Mouse (Mus musculus) heart, postnatal 10 days (tissue): Measurements from ENCODE around the gene Acoxl. TPM values are rescaled to one million over a fixed set of nuclear protein-coding genes. Genes with fewer than 3 reads are reported as not detected.

ENCODE experiments used
- DNase-seq, 2 experiments: peaks; one replicate each; pipeline ENCODE4 v3.0.0; 2021
- intact Hi-C: fragments of 180-260 bp; cut with DNase I; formaldehyde crosslinking; loops from one replicate; pipeline ENCODE4 v1.15.1; 2025
- total RNA-seq, 2 experiments: library from RNA; stranded (reverse); gene quantifications; 2 replicates each; pipeline ENCODE4 v1.2.3; 2021

Acoxl gene
- total RNA-seq = under 1 TPM in 1 of 2 experiments, not detected in 1; 0.10 TPM

DNA sequence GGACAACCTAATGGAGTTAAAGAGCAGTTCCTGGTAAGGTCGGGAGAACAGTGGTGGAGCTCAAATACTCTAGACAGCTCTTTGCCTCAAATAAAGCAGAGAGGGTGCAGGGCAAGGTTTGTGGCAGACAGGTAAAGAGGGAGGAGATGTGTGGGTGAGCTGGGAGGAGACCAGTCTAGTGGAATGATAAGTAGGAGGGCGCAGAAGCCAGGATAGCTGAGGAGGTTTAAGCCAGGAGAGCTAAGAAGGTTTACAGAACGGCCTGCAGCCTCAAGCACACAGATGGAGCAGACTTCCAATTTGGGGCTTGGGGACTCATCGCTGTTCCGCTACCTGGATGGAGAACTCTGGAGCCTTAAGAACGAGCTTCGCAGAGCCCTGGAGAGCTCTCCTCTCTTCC is at the start of gene Acoxl:
Gene Acoxl, plus strand, starts transcription at position 301 of the 400 bp plus-strand sequence.
- no peak for DNase-seq
- intact Hi-C loops = no loop called here

DNA sequence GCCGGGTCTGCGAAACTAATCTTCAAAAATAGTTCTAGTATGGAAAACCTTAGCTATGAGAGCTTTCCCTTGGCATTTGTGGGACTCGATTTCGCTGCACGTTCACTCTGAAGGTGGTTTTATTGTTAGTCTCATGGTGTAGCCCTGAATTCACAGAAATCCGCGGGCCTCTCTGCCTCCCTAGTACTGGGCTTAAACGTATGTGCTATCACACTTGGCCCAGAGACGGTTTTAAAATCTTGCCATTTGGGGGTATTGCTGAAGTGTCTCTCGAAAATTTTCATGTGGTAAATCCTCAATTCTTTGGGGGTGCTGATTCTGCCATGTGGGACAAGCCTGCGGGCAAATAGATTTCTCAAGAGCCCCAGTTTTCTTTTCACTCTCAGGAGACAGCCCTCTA is 49.5 kb upstream of the Acoxl start:
- intact Hi-C loops = no loop called here
- no peak for DNase-seq

DNA sequence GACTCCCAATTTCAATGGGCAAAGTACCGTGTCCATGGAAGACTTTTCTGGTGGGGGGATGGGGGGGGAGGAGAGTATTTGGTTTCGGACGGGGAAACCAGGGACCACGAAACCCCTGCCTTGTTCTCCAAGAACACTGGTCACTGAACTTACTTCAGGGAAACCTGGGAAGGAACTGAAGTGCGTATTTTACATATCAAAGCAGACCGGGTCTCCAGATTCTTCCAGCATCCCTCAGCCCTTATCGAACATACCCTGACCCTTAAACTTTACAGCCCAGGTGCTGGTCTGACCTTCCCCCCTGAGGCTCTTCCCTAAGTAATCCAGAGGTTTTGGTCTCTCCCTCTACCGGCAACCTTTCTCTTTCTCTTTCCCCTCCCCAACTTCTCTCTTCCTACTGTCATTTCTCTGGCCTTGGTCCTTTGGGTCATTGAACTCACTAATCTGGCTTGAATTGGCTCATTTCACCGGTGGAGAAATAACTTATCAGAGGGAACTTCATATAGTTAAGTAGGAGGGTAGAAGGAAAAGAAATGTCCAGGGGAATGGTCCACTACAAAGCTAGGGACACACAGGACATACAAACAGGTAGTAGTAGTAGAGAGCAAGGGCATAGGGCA is 48.9 kb upstream of the Acoxl start:
- DNase-seq = no peak
- intact Hi-C loops = loop anchor here (5.0 kb wide), 1 partner anchor 202 kb away; the partner anchor contains the start of genes Mrps5 and Zfp661

DNA sequence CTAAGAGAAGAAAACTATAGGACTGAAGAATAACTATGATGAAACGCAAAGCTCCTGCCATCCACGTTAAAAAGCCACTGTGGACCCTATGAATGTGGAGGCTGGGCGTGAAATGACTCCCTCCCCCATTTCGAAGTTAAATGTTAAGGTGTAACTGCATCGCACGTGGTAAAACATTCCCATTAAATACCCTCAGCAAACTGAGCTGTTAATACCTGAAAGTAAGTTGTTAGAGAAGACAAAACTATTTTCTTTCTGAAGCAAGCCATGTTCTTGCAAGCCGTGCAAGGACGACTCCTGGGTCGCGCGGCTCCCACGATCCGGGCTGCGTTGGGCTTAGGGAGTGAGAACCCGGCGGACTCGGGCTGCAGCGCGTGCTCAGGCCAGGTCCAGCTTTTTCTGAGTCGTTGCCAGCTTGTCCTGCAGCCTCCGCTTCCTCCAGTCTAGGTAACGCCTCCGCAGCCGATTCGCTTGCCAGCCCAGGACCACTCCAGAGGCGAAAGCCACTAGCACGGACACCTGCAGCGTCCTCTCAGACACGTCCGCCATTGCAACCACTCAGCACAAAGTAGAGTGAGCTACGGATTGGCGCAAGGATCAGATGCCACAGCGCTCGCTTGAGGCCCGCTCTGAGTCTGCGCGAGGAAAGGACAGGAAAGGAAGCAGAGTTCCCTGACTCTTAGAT is 46.6 kb upstream of the Acoxl start, which contains the start of gene Mtln:
Gene Mtln, minus strand, starts transcription at position 570 of the 685 bp plus-strand sequence.
- intact Hi-C loops = loop anchor here (5.0 kb wide), 1 partner anchor 205 kb away; the partner anchor contains the start of genes Mrps5 and Zfp661

DNA sequence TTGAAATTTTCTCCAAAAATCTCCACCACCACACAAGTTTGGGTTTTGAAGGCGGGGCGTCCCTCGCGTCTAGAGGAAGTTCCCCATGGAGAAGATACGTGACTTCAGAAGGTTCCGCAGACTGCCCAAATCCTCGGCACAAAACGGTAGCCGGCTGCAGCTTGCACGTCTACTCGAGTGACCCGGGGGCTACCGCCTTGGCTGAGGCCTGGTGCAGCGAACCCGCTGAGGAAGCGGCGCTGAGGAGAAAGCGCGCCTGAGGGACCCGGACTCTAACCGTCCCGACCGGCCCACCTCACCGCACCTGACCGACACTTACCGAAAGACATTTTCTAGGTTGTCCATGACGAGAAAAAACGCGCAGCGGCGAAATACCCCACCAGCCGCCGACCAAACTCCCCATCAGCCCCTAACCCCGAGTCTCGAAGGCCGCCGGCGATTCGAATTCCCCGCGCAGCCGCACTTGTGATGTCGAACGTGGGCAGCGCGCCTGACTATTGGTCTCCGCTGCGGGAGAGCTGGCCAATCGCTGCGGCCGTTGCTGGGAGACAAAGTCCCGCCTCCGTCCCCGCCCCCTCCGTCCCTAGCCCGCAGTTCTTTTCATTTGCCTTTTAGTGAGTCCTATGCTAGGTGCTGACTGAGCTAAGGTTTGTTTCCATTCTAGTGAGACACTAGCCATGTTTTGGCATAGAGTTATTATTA is 7.1 kb upstream of the Acoxl start, which contains the start of gene Bub1:
Gene Bub1, minus strand, starts transcription at position 465 of the 702 bp plus-strand sequence.
- intact Hi-C loops = no loop called here
- DNase-seq = peak; percentile 95

More for the DNA sequence above, 46.6 kb upstream of the Acoxl start, which contains the start of gene Mtln:
- DNase-seq = peak; percentile 92

DNA sequence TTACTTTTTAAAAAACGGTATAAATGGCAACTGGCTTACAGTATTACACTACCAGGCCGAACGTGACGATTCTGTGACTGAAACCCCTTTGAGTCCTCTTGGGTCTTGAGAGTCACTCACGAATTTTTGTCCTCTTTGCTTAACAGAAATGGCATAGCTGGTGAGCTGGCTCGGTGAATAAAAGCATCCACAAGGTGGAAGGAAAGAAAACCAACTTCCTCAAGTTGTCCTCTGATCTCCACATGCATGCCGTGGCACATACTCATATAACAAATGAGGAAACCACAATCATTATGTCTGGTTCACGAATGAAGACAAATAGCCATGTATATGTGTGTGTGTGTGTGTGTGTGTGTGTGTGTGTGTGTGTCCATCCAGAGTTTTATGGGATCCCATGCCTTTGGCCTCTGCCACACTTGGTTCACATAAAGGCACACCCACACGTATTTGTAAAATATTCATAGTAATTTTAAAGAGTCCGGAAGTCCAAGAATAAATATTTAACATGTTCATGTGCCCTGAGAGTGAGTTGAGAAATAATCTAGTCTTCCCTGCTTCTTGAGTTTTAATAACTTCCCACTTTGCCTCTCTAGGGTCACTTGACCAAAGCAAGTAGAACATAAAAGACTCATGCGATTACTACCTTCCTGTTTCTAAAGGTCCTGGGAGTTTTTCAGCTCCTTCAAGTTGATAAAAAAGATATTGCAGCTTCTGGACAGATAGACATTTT is 6.4 kb upstream of the Acoxl start:
- DNase-seq = no peak
- intact Hi-C loops = no loop called here

DNA sequence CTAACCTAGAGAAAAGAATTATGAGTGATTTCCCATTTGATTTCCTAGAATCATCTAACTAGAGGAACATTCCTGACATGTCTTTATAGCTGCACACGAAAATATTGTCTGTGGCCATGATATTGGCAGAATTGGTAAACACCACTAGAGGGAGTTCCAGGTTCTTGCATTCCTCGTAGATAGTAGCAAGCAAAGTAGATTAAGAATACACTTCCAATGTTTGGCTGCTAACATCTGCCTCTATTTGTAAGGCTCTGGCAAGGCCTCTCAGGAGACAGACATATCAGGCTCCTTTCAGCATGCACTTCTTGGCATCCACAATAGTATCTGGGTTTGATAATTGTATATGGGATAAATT is 5.9 kb upstream of the Acoxl start:
- no peak for DNase-seq
- intact Hi-C loops = no loop called here

DNA sequence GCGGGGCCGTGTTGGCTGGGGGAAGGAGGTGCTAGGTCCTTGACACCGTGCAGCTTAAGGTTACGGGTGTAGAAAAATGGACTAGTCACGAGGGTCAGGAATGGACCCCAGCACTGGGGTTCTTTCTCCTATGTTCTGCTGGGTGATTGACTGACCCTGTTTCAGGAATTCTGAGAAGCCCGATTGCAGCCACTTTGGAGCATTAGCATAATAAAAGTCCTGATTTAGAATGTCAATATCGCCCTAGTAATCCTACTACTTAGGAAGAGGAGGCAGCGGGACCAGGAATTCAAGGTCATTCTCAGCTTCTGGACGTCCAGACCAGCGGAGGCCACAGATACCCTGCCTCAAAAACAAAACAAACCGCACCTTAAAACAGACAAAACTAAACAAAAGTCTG is 749 bp downstream of the Acoxl start:
- no peak for DNase-seq
- intact Hi-C loops = no loop called here

DNA sequence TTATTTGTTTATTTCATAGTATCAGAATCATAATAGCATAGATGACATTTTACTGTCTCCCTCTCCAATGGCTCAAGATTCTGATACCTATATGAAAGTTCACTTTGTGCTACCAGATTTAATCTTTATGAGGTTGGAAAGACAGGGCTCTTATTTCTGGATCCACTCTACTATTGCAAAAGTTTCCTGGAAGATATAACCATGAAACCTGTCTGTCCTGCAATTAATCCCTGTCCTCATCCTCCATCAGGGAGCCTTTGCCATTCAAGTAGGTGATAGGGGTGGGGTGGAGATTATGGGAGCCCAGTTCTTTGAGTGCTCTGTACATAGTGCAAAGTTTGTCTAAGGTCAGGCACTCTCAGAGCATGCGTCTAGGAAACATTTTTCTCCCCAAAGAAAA is 2.7 kb downstream of the Acoxl start:
- intact Hi-C loops = no loop called here
- DNase-seq = no peak

DNA sequence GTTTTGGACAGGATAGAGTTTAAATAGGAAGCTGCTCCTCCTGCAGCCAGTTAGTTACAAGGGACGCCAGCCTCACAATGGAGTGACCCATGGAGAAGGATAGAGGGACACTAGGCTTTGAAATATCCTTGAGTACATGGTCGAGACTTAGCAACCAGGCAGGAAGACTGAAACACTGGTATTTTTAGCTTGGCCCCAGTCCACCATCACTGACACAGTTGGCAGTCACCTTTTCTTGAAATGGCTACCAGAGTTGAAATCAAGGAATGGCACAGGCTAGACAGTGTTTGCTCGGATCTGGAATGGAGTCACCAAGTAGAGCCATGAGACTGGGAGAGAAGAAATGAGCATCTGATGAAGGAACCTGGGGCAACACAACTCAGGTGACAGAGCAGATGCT is 3.7 kb downstream of the Acoxl start:
- DNase-seq = no peak
- intact Hi-C loops = no loop called here

DNA sequence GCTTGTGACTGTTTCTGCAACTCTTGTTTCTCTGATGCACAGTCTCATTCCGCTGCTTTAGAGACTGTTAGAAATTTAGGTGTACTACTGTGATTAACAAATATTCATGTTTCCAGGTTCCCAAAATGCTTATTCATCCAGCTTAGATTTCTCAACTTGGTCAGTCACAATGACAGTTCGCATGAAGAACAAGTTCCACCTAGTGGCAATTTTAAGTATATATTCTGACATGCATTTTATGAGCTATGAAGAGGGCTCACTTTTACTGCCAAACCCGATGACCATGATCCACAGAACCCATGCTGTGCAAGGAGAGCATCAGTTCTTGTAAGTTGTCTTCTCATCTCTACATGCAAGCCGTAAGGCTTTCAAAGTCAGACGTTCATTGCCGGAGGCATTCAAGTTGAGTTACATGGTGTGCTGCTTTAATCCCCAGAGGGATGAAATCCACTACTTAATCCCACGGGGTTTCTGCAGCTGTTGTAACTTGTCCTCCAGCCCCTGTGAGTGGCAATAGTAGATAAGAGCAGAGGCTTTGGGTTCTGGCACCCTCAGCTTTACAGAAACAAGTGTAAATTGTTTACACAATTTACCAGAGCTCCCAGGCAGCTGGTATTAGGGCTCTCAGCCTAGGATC is 6.8 kb downstream of the Acoxl start:
- DNase-seq = peak in 1 of 2 experiments; percentile 27
- intact Hi-C loops = loop anchor here (5.0 kb wide), 1 partner anchor 238 kb away; no protein-coding TSS in a partner anchor

DNA sequence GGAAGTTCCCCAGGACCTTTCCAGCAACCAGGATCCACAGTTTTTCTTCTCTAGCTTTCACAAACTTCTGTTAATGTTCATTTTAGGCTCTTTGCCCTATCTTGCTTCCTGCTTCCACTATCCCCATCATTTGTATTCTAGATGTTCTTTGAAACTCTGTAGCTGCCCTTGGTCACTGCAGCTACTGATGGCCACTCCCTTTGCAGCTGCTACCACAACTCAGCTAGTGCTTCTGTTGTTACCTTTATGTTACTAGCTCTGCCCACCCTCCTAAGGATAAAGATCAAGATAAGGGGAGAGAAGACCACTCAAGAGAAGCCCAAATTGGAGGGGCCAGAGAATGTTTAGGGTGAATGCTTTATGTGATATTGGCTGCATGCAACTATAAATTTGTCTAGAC is 7.3 kb downstream of the Acoxl start:
- DNase-seq = no peak
- intact Hi-C loops = loop anchor here (5.0 kb wide), 1 partner anchor 239 kb away; no protein-coding TSS in a partner anchor

DNA sequence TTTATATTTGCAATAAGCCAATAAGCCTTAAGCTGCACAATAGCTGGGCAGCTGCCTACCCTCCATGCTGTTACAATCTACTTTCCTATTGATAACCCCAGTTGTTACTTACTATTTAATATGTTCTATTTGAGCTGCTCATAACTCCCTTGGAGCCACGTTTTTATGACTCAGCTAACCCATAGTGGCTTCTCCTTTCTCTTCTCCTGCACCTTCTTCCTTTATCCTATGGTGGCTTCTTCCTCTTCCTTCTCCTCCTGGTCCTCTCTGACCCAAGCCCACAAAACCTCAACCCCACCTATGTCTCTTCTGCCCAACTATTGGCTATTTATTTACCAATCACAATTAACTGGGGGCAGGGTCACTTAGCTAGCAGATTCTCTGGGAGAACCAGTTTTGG is 7.9 kb downstream of the Acoxl start:
- intact Hi-C loops = loop anchor here (5.0 kb wide), 1 partner anchor 239 kb away; no protein-coding TSS in a partner anchor

DNA sequence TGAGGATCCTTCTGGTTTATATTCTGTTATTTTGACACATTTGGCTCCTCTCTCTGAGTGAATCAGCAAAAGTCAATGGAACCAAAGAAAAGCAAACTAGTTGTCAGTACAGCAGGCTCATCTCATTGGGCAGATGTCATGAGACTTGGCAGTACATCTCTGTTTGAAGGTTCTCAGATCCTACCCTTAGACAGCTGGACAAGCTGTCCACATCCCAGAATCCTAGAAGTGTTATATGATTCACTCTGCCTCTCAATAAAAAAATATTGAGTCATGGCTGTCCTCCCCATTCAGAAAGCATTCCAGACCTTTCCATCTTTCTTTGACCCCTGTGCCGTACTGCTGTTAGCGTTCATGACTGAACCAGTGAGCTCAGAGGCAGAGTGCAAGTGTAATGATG is 11.7 kb downstream of the Acoxl start:
- intact Hi-C loops = no loop called here
- DNase-seq = peak; percentile 21 to 26

More for the DNA sequence above, 7.9 kb downstream of the Acoxl start:
- DNase-seq = no peak

DNA sequence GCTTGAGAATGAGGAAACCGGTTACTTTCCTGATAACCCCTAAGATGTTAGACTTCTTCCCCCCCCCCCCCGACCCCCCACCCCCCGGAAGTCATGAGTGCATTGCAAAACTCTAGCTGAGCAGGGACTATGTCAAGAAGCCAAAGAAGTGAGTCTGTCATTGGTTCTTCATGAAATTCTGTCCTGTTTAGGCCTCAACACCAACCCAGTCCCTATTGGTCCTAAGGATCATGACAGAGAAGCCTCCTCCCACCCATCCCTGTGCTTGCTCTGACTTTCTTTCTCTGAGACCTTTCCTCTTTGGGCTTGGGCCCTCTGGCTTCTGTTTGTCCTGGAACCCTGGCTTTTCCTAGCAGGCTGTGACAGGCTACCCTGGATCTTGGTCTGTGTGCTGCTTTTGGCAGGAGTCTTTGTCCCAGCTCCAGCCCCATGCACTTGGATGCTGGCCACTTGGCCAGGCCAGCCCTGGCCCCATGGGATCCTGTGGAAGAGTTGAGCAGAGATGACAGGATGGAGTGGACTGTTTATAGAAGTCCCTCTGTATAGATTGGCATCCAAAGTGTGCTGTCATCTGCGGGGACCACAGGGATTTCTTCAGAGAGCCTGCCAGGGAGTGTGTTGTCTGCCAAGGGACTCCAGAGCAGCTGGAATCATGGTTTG is 15.8 kb downstream of the Acoxl start:
- DNase-seq = peak; percentile 97
- intact Hi-C loops = no loop called here

DNA sequence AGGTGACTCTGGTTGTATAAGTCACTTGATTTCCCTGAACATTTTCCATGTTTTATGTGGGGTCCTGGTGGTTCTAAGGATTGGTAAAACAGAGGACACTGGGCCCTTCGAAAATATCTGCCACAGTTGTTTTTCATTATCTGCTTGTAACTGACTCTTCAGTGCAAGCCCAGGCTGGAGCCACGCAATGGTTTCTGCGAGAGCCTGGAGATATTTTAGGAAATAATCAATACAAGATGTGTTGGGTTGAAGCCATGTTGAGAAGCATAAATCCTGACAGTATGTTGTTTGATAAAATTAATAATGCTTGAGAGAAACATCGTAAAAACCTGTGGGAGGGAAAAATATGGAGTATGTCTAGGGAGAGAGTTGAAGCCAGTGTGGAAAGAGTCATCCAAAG is 25.7 kb downstream of the Acoxl start:
- no peak for DNase-seq
- intact Hi-C loops = no loop called here

DNA sequence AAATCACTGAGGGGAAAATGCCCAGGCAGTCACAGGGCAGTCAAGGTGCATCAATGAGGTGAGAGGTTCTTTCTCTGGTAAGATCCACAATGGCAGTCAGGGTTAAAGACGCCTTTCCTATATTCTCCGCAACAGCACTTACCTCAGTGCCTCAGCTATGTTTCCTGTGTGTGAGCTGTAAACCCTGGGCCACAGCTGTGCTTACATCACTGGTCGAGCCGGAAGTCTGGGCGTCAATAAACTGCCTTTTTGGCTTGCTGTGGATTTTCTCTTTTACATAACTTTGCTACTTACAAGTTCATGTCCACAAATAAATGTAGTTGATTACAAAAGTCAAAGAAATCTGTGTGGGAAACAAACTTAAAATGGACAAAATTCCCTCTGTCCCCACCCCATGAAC is 42.4 kb downstream of the Acoxl start:
- intact Hi-C loops = no loop called here
- DNase-seq = no peak

DNA sequence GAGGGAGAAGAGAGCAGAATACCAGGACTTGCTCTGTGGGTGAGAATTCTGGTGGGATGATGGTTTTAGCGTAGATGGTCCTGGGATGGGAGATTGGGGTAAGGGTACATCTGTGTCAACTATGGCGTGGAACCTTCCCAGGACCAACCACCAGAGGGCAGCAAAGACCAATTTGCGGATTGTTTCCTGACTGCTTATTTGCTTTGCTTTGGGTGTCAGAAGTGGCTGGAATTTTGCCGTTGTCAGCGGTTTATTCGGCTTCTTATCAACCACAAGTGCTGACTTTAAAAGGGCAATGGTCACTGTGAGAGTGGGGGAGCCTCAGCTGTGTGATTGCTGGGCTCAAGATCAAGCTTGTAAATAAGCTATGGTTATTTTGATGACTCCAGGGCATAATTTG is 50.8 kb downstream of the Acoxl start:
- intact Hi-C loops = loop anchor here (1.0 kb wide), 3 partner anchors 233 to 684 kb away; no protein-coding TSS in a partner anchor
- peak; percentile 91 to 95 for DNase-seq

DNA sequence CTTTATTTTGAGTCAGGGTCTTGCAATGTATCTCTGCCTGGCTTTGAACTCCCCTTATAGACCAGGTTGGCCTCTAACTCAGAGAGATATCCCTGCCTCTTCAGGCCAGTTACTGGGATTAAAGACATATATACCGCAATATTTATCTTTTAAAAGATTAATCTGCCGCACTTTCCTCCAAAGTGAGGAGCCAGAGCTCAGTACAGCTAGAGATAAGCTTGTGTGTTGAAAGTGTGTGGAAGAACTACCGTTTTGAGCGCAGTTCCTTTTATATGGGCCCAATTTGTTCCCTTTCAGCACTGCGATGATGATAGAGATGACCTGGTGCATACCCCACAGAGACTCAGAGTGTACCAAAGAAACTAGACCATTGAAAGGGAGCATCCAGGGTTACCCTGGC is 51.3 kb downstream of the Acoxl start:
- intact Hi-C loops = loop anchor here (1.0 kb wide), 3 partner anchors 232 to 683 kb away; no protein-coding TSS in a partner anchor
- no peak for DNase-seq
